Mouse (Mus musculus) left cerebral cortex, postnatal 36 days (tissue): ENCODE results near the gene Gm47283. TPM values are rescaled to one million over a fixed set of nuclear protein-coding genes. Genes with fewer than 3 reads are reported as not detected.
A peak's percentile ranks its signal among the peaks of the same experiment; 100 is the strongest.
"Not testable (repeated sequence)": the region's sequence is repeated elsewhere in the genome, so short reads cannot be mapped to it uniquely, and the experiment has no call there.

Source experiments
- DNase-seq, 2 experiments: peaks; one replicate each; pipeline ENCODE4 v3.0.0; 2021 to 2022; ENCODE audit warnings: low spot score in 2 of 2, mixed read lengths in 1 of 2
- intact Hi-C: fragments of 180-260 bp; cut with DNase I; formaldehyde crosslinking; loops from one replicate; pipeline ENCODE4 v1.15.1; 2025
- total RNA-seq, 2 experiments: library from RNA; stranded (reverse); gene quantifications; 2 replicates each; pipeline ENCODE4 v1.2.3; 2021

Gm47283 gene
- not detected for total RNA-seq

DNA sequence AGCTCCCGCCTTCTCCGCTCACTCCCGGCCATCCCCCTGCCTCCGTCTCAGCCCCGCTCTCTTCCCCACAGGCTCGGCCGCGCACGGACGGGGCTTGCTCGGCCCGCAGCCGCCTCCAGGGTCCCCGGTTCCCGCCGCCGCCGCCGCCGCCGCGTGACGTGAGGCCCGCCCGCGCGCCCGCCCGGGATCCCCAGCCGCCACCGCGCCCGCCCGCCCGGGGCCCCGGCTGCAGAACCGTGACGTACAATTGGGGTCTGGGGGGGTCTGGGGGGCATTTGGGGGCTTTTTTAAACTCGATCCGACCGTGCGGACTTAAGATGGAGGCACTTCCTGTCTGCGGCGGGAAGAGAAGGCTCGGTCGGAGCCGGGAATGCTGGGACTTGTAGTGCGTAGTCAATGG lies at the start of gene Gm47283:
Gene Gm47283 (plus strand): TSS at position 301 of the 400 bp plus-strand sequence.
- intact Hi-C loops, DNase-seq: not testable (repeated sequence)

GRCm38 (mm10) chrY:90735181-90735895 lies 49.2 kb upstream of the Gm47283 start:
- intact Hi-C loops, DNase-seq: not testable (repeated sequence)

DNA sequence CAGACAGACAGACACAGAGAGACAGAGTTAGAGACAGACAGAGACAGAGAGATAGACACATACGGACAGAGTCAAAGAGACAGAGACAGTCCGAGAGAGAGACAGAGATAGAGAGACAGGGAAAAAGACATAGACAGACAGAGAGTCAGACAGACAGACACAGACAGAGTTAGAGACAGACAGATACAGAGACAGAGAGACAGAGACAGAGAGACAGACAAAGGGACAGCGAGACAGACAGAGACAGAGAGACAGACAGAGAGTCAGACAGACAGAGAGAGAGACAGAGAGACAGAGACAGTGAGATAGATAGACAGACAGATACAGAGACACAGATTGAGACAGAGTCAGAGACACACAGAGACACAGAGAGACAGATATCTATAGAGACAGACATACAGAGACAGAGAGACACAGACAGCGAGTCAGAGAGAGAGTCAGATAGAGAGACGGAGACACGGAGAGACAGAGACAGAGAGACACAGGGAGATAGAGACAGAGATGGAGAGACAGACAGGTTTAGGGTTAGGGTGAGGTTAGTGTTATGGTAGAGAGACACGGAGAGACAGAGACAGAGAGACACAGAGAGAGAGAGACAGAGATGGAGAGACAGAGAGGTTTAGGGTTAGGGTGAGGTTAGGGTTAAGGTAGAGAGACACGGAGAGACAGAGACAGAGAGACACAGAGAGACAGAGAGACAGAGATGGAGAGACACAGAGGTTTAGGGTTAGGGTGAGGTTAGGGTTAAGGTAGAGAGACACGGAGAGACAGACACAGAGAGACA lies 48.1 kb upstream of the Gm47283 start:
- DNase-seq, intact Hi-C loops: not testable (repeated sequence)

GRCm38 (mm10) chrY:90737606-90738430 lies 46.7 kb upstream of the Gm47283 start:
- no peak for DNase-seq
- intact Hi-C loops: no loop called here

DNA sequence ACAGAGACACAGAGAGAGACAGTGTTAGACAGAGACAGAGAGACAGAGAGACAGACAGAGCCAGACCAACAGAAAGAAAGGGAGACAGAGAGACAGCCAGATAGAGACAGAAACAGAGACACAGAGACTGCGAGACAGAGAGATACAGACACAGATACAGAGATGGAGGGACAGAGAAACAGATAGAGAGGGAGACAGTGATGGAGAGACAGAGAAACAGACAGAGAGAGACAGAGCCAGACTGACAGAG lies 46.2 kb upstream of the Gm47283 start:
- no peak for DNase-seq
- intact Hi-C loops: no loop called here

DNA sequence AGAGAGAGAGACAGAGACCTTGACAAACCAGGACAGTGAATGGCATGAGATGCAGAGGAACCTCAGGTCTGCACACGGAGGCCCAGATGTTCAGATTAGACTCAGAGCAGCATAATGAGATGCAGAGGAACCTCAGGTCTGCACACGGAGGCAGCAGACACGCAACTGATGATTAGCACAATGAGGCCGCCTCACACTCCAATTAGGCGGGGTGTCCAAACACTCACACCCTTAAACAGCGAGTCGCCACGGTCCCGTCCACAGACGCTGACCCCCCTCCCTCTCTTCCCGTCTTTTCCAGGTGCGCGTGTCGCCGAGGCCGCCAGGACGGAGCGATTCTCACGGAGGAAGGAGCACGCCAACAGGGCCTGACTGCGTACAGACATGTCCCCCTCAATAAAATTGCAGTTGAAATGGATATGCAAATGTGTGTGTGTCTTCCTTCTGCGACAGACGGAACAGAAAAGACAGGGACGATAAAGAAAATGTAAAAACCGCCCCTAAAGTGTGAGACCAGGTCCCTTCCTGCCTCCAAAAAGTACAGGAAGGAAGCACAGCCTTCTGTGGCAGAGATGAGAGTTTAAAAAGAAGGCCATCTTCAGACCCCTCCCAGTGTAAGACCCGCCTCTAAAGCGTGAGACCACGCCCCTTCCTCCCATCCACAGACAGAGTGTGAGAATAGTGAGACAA lies 45.6 kb upstream of the Gm47283 start:
- intact Hi-C loops: not testable (repeated sequence)
- DNase-seq: peak in 1 of 2 experiments; percentile 14

- intact Hi-C loops: not testable (repeated sequence)
- DNase-seq: peak in 1 of 2 experiments; percentile 7
Measured at GRCm38 (mm10) chrY:90739531-90740012, 45.0 kb upstream of the Gm47283 start.

GRCm38 (mm10) chrY:90740013-90740561 lies 44.5 kb upstream of the Gm47283 start:
- intact Hi-C loops: no loop called here
- peak in 1 of 2 experiments; percentile 13 for DNase-seq

DNA sequence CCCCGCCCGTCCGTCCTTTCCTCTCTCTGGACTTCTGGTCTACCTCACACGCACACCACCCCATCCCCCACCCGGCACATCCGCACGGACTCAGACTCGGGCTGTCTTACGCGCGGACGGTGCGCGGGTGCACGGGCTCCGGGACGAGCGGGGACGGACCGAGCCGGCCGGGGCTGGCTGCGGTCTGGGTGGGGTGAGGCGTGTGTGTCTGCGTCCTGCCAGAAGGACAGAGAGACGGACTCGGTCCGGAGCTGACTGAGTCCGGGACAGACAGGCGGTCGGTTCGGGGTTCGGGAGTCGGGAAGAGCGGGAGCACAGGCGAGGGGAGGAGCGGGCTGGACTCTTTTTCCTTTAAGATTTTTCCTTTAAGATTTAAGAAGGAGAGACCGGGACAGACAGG lies 43.5 kb upstream of the Gm47283 start:
- intact Hi-C loops: not testable (repeated sequence)
- peak in 1 of 2 experiments; percentile 29 for DNase-seq

- peak; percentile 52 to 61 for DNase-seq
- intact Hi-C loops: not testable (repeated sequence)
Measured at GRCm38 (mm10) chrY:90741452-90742260, 42.9 kb upstream of the Gm47283 start.

- intact Hi-C loops: not testable (repeated sequence)
- peak in 1 of 2 experiments; percentile 23 for DNase-seq
Measured at GRCm38 (mm10) chrY:90742261-90743052, 42.1 kb upstream of the Gm47283 start.

GRCm38 (mm10) chrY:90743053-90743810 lies 41.3 kb upstream of the Gm47283 start:
- DNase-seq: peak in 1 of 2 experiments; percentile 16
- intact Hi-C loops: not testable (repeated sequence)

DNA sequence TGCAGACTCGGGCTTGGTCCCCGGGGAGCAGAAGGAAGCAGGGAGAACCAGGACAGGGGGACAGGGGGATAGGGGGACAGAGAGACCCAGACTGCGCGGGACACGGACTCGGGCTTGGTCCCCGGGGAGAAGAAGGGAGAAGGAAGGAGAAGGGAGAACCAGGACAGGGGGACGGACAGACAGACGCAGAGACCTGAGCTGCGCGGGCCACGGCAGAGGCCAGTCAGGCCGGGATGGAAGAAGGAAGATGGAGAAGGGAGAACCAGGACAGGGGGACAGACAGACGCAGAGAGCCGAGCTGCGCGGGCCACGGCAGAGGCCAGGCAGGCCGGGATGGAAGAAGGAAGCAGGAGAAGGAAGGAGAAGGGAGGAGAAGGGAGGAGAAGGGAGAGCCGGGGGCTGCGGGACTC lies 40.7 kb upstream of the Gm47283 start:
- intact Hi-C loops: no loop called here
- DNase-seq: no peak

GRCm38 (mm10) chrY:90744381-90744981 lies 40.1 kb upstream of the Gm47283 start:
- DNase-seq: peak; percentile 93 to 94
- intact Hi-C loops: not testable (repeated sequence)

DNA sequence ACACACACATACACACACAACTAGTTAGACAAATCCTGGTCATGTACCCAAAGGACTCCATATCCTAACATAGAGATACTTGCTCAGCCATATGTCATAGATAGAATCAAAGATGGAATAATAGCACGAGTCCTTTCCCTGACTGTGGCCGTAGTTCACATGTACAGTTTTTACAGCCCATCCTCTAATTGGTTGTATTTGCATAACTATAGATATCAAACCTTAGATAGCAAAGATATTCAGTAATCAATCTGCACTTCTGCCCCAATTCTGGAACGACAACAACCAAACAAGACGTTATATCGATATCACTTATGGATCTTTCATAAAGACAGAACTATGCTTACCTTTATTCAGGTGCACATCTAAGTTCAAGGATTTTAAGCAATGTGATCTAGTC lies 39.3 kb upstream of the Gm47283 start:
- intact Hi-C loops: not testable (repeated sequence)

GRCm38 (mm10) chrY:90754721-90755120 lies 29.8 kb upstream of the Gm47283 start, which contains the start of gene Gm21860:
Gene Gm21860 (minus strand): TSS chrY:90754821.
- intact Hi-C loops, DNase-seq: not testable (repeated sequence)

More for the DNA sequence above, 39.3 kb upstream of the Gm47283 start:
- not testable (repeated sequence) for DNase-seq
